Comparison of ENCODE assay signal across 9 mouse cellular contexts in genomic region chr7:64052400-64052799, GRCm38 (mm10).
DNase-seq lines count a peak whose midpoint lies in the region; ATAC-seq lines count a peak whose summit lies in the region.
"Had no signal": no experiment of that assay in that cellular context is flagged by ENCODE, and none has a peak within 500 bp of the region (broad histone marks: within the 10 kb centered on the region; RNA-seq: fewer than 3 reads in every experiment).

No protein-coding gene starts in this region.

- H3K36me3 ChIP-seq in midbrain, embryonic 13.5 days, result no peaks in the 10 kb centered on the region
- no peaks in the 10 kb centered on the region for H3K36me3 ChIP-seq in intestine, embryonic 15.5 days
- H3K36me3 ChIP-seq: heart, embryonic 13.5 days had no signal

- ATAC-seq in midbrain, embryonic 13.5 days, result no peak
- ATAC-seq in intestine, embryonic 15.5 days, result no peak

- H3K4me1 ChIP-seq in midbrain, embryonic 13.5 days (replicated peaks), result peaks cover 17% of the 10 kb centered on the region
- peaks cover 15% of the 10 kb centered on the region for H3K4me1 ChIP-seq in intestine, embryonic 15.5 days (replicated peaks)

- H3K4me3 ChIP-seq in midbrain, embryonic 13.5 days (replicated peaks), result no peak overlapping the region
- H3K4me3 ChIP-seq in intestine, embryonic 15.5 days (replicated peaks), result no peak overlapping the region
- H3K4me3 ChIP-seq: heart, embryonic 13.5 days had no signal

- 91% methylated on average over 9 of the region's 9 CpGs for WGBS in midbrain, embryonic 13.5 days
- 94% methylated on average over 9 of the region's 9 CpGs for WGBS in intestine, embryonic 15.5 days

- no peak overlapping the region for H3K27ac ChIP-seq in midbrain, embryonic 13.5 days
- H3K27ac ChIP-seq in intestine, embryonic 15.5 days, result no peak overlapping the region
- H3K27ac ChIP-seq: heart, embryonic 13.5 days had no signal

- no peak overlapping the region for H3K9ac ChIP-seq in midbrain, embryonic 13.5 days (replicated peaks)
- no peak overlapping the region for H3K9ac ChIP-seq in intestine, embryonic 15.5 days
- H3K9ac ChIP-seq: heart, embryonic 13.5 days had no signal

- H3K4me2 ChIP-seq in midbrain, embryonic 13.5 days (replicated peaks), result no peak overlapping the region
- no peak overlapping the region for H3K4me2 ChIP-seq in intestine, embryonic 15.5 days (replicated peaks)
- H3K4me2 ChIP-seq: heart, embryonic 13.5 days had no signal

- peak; percentile 38 to 67 for DNase-seq in left cerebral cortex, postnatal 10 days (ENCODE audit: extremely low spot score in 1 of 2, low spot score in 2 of 2)
- DNase-seq in left cerebral cortex, adult 8-10 months (ENCODE audit: low spot score in 2 of 2), result no peak
- DNase-seq in adrenal gland, postnatal 10 days, result peak; percentile 83
- DNase-seq in cerebellum, postnatal 14 days, result peak; percentile 88 to 92
- peak; percentile 40 to 48 for DNase-seq in kidney, postnatal 36 days
- DNase-seq in yolk sac, embryonic 10.5 days (ENCODE audit: low spot score), result no peak

- H3K27me3 ChIP-seq in midbrain, embryonic 13.5 days, result no peaks in the 10 kb centered on the region
- no peaks in the 10 kb centered on the region for H3K27me3 ChIP-seq in intestine, embryonic 15.5 days (replicated peaks)

- H3K9me3 ChIP-seq in midbrain, embryonic 13.5 days, result no peaks in the 10 kb centered on the region
- H3K9me3 ChIP-seq in intestine, embryonic 15.5 days, result no peaks in the 10 kb centered on the region
- H3K9me3 ChIP-seq: heart, embryonic 13.5 days had no signal

- intact Hi-C loops in left cerebral cortex, postnatal 10 days (cut with DNase I), result loop anchor here (10.0 kb wide), 1 partner anchor 102 kb away; the partner anchor contains the start of gene Trpm1

Comparison
In these comparisons a context has a peak if more than half of its experiments do, and no peak if none do; other contexts are left out.
1. DNase-seq: peak in left cerebral cortex, postnatal 10 days (2 of 2), adrenal gland, postnatal 10 days (single experiment), cerebellum, postnatal 14 days (2 of 2) and kidney, postnatal 36 days (2 of 2); none in left cerebral cortex, adult 8-10 months (0 of 2) and yolk sac, embryonic 10.5 days (single experiment).